Mouse (Mus musculus) MN1 (cell line): ENCODE data around the gene Wdr83.
"Not testable (repeated sequence)": the region's sequence is repeated elsewhere in the genome, so short reads cannot be mapped to it uniquely, and the experiment has no call there.

Experiments
- DNase-seq: peaks from one replicate; pipeline ENCODE4 v3.0.0-alpha.2; 2016; ENCODE audit warnings: low spot score

Wdr83 gene

DNA sequence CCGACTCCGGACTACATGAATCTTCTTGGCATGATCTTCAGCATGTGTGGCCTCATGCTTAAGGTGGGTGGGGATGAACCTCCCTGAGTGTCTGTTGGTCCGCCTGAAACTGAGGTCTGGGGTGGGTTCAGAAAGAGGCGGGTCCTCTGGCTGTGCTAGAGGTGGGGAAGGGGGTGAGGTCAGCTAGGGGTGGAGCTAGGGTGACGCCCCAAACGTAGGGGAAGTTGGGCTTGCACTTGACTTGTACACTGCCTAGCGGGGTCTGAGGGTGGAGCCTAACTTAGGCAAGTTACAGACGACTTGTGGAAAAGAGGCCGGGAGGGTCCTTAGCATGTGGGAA is at the start of gene Wdr83:
Wdr83 (minus strand) TSS at position 91 of the 340 bp plus-strand sequence.
- peak; percentile 64 for DNase-seq

DNA sequence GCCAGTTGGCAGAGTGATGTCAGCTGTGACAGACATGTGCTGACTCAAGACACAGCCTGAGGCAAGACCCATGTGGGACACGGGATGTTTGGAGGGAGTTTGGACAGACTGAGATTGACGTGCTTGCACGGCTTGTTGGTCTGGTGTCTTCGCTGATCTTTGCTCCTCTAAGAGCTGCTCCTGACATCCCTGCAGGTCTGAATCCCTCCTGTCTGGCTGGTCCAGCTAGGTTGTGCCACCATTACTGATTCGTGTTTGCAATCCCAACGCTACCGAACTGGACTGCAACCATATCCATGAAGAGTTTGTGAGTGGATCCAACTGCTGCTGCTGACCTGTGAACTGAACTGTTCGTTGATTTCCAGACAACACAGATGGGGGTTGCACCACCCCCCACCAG is 42.6 kb upstream of the Wdr83 start:
- no peak for DNase-seq

DNA sequence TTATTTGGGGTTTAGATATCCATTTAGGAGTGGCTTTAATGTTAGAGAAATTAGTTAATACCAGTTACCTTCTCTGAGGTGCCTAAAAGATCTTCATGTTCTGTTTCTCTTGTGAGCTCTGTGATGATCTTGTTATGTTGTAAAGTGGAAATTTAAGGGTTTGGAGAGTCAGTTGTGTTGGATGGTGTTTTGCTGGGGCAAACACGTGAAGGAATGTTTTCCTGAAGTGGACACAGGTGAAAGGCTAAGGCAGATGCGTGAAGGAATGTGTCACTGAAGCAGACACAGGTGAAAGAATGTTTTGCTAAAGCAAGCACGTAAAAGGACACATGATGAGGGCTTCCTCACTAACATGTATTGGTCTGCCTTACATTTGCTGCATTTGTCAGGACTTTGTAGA is 41.9 kb upstream of the Wdr83 start, which contains the start of gene Zfp791:
Zfp791 (minus strand) TSS at position 101 of the 400 bp plus-strand sequence.
- no peak for DNase-seq

DNA sequence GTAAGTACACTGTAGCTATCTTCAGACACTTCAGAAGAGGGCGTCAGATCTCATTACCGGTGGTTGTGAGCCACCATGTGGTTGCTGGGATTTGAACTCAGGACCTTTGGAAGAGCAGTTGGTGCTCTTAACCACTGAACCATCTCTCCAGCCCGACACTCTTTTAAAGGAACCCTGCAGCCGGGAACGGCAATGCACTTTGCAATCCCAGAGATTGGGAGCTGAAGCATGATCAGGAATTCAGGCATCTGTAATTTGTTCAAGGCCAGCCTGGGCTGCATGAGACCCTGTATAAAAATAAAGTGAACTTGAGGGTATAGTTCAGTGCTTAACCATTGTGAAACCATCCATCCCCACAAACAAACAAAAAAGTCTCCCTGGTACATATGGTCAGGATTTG is 39.1 kb upstream of the Wdr83 start:
- DNase-seq: not testable (repeated sequence)

DNA sequence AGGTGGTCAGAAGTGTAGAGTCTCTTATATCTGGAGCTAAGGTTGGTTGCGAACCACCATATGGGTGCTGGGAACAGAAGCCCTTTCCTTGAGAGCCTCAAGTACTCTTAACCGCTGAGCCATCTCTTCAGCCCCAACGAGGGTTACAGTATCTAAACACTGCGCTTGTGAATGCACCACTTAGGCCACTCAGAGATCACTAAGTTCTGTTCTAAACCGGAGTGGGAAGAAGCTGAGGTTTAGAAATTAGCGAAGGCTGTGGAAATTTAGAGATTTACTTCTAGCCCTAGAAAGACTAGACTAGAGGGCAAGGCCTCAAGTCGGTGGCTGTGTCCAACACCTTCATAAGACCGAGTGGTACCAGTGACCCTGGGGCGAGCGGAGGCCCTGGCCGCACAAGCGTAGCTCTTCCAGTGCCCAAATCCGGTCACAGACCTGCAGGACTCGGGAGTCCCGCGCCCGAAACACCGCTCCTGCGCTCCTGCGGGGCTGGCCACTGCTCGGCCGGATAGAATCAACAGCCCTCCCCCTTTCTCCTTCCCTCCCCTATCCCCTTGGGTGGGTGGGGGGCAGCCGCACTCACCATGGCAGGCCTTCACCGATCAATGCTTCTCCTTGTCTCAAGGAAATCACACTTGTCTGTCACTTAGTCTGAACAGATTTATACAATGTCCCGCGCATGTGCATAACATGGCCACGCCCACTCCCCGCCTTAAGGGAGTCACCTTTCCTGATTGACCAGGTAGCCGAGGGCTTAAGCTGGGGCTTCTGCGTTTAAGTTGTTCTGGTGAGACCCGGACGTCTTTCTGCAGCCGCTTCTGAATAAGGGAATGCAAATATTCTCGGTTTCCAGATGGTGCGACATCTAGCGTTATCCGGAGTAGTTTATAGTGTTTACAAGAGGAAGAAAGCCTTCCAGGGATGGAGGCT is 38.2 kb upstream of the Wdr83 start:
- DNase-seq: peak; percentile 64

DNA sequence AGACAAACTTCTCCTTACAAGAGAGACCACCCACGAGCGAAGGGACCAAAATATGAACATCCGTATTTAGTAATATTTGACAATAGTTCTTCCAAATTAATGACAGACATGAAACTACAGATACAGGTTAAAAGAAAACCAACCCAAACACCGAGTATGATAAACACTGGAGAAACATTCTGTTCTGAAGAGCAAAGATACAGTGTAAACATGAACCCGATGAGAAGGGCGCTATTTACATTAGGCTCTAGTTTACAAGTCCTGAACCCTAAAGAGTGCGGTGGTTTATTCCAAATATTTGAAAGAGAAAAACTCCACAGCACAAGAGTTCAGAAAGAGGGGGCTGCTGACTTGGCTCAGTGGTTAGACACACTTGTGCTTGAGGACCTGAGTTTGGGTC is 35.9 kb upstream of the Wdr83 start:
- no peak for DNase-seq

DNA sequence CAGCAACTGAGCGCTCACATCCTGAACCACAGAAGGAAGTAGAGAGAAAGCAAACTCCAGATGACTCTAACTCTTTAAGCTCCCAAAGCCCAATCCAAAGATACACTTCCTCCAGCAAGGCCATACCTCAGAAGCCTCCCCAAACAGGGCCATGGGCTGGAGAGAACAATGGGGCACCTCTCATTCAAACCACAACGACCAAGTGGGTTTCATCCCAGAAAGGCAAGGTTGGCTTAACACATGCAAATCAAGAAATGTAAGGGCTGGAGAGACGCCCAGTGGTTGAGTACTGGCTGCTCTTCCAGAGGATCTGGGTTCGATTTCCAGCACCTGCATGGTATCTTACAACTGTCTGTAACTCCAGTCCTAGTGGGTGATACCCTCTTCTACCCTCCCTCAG is 34.4 kb upstream of the Wdr83 start:
- DNase-seq: no peak

DNA sequence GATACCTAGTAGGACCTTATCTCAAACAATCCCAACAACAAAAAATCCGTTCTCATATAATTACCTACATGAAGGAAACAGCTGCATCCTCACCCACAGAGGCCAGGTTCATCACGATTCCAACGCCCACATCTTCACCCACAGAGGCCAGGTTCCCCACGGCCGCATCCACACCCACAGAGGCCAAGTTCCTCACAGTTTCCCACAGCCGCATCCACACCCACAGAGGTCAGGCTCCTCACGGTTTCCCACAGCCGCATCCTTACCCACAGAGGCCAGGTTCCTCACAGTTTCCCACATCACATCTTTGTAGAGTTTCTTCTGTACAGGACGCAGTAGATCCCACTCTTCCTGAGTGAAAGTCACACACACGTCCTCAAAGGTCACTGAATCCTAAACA is 32.1 kb upstream of the Wdr83 start:
- no peak for DNase-seq

DNA sequence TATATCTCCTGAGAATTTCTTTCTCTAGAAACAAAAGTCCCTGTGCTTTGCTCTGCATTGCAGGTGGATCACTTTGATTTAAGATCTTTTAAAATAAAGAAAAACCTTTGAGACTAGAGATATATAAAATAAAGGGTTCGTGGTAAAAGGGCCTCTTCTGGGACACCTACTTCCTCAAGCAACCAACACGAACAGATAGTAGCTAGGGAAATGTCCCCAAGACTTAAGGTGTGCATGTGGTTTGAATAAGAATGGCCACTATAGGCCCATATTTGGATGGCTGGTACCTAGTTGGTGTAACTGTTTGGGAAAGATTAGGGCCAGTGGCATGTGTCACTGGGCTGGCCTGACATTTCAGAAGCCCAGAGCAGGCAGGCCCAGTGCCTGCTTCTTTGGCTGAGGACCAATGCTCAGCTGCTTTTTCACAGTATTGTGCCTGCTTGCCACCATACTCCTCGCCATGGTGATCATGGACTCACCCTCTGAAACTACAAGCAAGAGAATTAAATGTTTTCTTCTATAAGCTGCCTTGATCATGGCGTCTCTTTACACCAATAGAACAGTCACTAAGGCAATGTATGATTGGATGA is 19.1 kb upstream of the Wdr83 start:
- DNase-seq: no peak

DNA sequence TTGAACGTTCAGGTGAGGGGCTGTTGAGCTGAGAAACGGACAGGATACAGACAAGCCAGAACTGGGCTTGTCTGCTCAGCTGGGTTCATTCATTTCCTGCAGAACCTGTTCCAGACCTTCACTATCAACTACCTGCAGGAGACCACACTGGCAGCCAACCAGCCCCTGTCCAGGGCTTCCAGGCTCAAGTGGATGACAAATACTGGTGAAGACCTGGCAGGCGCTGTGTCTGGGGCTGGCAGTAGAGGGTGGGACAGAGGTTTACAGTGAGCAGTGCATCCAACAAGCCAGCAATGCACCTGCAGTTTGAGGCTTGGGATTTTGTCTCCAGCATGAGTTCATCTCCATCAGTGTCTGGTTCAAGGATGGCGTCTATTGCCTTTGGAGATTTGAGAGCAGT is 15.7 kb upstream of the Wdr83 start:
- DNase-seq: no peak

DNA sequence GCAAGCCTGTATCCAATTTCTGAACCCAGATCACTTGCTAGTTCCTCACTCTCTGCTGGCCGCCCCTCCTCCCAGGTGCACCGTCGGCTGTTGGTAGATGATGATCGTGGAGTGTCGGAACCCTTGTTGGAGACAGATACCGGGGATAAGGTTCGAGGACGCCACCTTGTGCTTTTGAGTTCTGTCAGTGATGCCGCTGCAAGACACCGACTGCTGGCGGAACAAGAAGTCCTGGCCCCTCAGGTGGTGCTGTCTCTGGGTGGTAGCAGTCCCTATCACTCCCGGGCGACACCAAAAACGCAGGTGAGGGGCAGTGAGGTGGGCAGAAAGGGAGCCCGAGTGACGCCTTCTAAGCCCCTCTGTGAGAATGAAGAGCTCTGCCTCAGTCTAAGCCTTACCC is 15.1 kb upstream of the Wdr83 start:
- no peak for DNase-seq

DNA sequence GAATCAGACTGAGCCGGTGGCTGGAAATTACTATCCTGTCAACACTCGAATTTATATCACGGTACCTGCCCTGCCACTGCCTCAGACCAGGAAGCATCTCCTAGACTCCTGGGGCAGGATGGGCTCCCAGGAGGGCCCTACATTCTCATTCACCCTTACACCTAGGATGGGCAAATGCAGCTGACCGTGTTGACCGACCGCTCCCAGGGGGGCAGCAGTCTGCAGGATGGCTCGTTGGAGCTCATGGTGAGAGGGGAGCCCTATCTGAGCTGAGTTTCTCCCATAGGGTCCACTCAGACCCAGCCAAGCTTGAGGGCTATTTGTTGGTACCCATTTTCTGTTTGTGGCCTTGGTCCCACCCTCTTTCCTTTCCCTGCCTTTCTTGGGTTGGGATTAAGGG is 14.5 kb upstream of the Wdr83 start:
- no peak for DNase-seq

DNA sequence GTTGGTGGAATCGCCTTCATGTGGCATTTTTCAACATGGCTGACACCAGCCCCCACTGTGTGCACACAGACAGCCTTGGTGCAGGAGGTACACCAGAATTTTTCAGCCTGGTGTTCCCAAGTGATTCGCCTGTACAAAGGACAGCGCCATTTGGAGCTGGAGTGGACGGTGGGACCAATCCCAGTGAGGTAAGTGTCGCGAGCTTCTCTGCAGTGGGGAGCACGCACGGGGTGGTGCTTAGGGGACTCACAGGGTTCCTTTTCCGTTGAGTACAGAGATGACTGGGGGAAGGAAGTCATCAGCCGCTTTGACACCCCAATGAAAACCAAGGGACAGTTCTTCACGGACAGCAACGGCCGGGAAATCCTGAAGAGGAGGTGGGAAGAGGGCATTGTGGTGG is 13.9 kb upstream of the Wdr83 start:
- DNase-seq: no peak

DNA sequence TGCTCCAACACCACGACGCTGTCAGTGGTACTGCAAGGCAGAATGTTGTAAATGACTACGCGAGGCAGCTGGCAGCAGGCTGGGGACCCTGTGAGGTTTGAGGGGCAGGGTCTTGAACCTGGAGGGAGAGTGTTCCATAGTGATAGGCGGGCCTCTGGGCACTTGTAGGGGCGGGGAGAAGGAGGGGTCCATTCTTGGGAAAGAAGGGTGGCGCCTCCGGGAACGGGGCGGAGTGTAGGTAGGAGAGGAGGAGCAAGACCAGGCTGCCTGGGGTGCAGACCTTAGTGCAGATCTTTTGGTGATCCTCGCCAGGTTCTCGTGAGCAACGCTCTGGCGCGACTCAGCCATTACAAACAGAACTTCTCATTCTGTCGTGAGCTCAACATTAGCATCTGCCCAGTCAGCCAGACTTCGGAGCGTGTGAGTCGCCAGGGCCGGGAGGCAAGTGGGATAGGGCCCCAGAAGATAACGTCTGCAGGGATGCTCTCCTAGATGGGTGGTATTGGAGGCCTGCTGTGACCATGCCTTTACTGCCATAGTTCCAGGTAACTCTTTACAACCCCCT is 10.5 kb upstream of the Wdr83 start:
- DNase-seq: no peak

DNA sequence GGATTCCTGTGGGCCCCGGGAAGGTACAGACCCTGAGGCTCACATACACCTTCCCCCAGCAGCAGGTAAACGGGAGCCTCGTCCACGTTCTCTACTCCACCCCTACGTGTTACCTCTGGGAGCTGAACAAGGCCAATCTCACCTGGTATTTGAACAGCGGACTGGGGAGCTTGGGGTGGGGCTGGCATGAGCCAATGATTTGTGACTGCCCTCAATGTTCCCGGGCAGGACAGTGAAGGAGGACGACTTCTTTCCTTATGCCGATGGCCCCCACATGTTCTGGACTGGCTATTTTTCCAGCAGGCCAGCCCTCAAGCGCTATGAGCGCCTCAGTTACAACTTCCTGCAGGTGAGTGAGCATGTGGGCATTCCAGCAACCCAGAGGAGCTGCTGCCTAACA is 9.8 kb upstream of the Wdr83 start:
- DNase-seq: no peak

DNA sequence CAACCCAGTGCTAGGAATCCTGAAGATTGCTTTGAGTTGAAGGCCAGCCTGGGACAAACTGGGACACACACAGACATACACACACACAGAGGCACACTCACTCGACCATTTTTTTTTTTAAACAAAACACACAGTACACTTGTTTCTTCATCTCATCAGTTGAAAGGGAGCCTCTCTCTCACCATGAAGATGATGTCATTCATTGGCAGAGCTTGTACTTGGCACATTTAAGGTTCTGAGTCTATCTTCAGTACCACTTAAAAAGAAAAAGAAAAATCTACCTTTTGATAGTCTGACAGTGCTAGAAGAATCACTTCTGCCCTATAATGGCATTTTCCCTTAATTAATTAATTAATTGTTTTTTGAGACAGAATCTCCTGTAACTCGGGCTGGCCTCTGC is 7.7 kb upstream of the Wdr83 start:
- no peak for DNase-seq

DNA sequence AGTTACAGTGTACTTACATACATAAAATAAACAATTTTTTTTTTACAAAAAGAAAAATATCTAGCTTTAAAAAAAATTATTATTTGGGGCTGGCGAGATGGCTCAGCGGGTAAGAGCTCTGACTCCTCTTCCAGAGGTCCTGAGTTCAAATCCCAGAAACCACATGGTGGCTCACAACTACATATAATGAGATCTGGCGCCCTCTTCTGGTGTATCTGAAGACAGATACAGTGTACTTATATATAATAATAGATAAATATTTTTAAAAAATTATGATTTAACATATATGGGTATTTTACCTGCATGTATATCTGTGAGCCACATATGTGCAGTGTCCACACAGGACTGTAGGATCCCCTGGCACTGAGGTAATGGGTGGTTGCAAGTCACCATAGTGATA is 5.1 kb upstream of the Wdr83 start:
- DNase-seq: no peak

DNA sequence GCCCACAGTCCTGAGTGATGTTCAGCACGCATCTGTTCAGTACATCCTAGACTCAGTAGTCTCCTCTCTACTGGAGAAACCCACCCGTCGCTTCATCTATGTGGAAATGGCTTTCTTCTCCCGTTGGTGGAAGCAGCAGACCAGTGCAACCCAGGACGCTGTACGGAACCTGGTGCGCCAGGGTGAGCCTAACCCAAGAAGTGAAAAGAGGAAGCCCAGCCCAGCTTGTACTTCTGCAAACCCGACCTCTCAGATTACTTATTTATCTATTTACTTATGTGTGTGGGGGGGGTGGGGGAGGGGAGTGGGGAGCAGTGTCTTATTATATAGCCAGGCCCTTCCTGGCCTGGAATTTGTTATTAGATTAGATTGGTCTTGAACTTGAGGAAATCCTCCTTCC is 3.5 kb upstream of the Wdr83 start:
- no peak for DNase-seq

DNA sequence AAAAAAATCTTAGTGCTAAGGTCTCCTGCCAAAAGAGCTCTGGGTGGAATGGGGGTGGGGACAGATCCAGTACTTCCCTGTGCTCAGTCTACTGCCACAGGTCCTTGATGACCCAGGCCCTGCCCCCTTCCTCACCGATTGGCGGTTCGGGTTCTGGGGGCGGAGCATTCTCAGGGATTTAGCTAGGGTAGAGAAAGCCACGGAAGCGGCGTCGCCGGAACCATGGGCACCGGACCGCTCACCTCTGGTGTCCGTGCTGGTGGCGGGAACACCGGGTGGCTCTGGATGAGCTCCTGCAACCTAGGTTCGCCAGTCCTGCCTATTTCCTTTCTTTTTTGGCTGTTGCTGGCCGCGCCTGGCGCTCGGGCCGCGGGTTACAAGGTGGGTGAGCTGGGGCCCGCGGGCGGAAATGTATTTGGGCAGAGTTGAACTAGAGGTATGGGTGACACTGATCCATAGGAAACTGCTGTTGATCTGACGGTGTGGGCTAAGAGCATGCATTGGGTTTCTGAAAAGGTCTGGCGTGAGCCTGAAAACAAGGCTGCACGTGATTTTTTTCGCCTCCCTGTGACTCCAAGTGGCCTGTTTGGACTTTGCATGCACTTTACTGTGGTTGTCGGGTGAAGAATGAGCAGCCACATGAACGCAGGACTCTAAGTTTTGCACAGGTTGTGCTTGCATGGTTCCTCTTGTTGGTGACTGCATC is 2.2 kb upstream of the Wdr83 start, which contains the start of gene Man2b1:
Man2b1 (plus strand) TSS at position 163 of the 706 bp plus-strand sequence.
- peak; percentile 80 for DNase-seq

DNA sequence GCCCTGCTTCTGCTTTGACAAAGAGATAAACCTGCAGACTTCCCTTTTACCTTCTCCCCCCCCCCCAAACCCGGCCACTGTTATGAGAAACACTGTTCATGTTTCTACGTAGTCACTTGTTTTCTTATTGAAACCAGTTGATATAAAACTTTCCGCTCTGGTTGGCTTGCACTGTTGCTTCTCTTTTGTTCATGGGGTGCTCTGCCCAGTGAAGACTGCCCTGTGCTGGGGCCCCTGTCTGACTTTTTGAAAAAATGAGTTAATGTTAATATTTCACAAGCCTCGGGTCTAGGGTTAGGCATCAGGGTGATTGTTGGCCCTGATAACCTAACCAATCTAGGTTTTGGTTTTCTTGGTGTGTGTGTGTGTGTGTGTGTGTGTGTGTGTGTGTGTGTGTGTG is 1.1 kb upstream of the Wdr83 start:
- DNase-seq: not testable (repeated sequence)

DNA sequence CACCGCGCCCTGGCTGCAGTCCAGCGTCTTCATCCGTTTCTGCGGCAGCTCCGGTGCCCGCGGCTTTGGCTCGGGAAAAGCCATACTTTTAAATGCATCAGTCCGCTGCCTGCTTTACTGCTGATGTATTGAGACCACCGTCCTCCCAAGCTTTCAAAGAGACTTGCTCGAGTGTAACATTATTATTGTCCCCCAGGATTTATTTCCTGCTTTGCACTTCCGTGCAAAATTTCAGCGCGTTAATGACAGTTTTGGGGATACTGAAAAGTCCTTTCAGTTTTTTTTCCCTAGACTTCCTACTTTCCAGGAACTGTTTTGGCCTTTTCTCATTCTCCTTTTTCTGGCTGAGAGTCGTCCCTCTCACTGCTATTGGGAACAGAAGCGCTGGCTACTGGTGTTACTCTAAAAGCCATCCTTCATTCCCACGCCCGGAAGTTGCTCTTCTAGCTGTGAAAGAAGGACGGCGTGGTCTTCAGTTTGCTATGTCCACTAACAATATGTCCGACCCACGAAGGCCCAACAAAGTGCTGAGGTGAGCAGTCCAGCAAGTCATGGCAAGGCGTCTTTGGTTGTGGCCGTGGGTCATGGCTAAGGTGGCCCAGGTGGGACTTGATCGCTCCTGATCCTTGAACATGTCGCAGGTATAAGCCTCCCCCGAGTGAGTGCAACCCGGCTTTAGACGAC is 432 bp downstream of the Wdr83 start, which contains the start of gene Wdr83os:
Wdr83os (plus strand) TSS at position 209 of the 684 bp plus-strand sequence.
- DNase-seq: peak; percentile 84

DNA sequence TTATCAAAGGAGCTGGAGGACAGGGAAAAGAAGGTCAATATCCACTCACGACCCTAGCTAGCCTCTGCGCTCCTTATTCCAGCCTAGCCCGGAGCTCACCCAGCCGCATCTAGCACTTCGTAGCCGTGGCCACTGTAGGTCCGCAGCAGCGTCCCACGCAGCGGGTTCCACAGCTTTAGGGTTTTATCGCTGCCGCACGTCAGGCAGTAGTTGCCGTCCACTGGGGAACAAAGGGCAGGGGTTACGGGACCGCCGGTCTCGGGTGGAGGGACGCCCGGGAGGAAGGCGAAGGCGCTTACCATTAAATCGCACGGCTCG is 933 bp downstream of the Wdr83 start:
- DNase-seq: peak; percentile 32
